Mouse (Mus musculus) hindbrain, embryonic 13.5 days (tissue): ENCODE results near the gene Vps53. TPM values are rescaled to one million over a fixed set of nuclear protein-coding genes. Genes with fewer than 3 reads are reported as not detected.

Source experiments
- ATAC-seq: fragments of 200-750 bp; cut with Nextera tagmentation; 2 replicates; pipeline ENCODE4 v1.8.0; 2017; ENCODE audit warnings: moderate TSS enrichment; ENCODE audit not compliant: low FRiP score
- H3K27ac ChIP-seq: fragments of 300-500 bp; sonication (generic); 2 replicates; pipeline ENCODE4 v1.5.1; 2015; ENCODE audit warnings: inconsistent platforms, mild to moderate bottlenecking, moderate library complexity
- H3K27me3 ChIP-seq: fragments of 300-500 bp; sonication (generic); 2 replicates; pipeline ENCODE4 v1.6.1; 2015; ENCODE audit warnings: mild to moderate bottlenecking, inconsistent platforms
- H3K36me3 ChIP-seq: fragments of 300-500 bp; sonication (generic); 2 replicates; pipeline ENCODE4 v1.6.1; 2015; ENCODE audit warnings: mild to moderate bottlenecking, inconsistent platforms
- H3K4me1 ChIP-seq: fragments of 300-500 bp; sonication (generic); replicated peaks from 2 replicates; pipeline ENCODE4 v1.6.1; 2015; ENCODE audit warnings: inconsistent platforms
- H3K4me2 ChIP-seq: fragments of 300-500 bp; sonication (generic); 2 replicates; pipeline ENCODE4 v1.6.1; 2015; ENCODE audit warnings: inconsistent platforms, mild to moderate bottlenecking, moderate library complexity
- H3K4me3 ChIP-seq: fragments of 300-500 bp; sonication (generic); 2 replicates; pipeline ENCODE4 v1.5.1; 2015; ENCODE audit warnings: mild to moderate bottlenecking, inconsistent platforms
- H3K9ac ChIP-seq: fragments of 300-500 bp; sonication (generic); 2 replicates; pipeline ENCODE4 v1.6.1; 2015; ENCODE audit warnings: mild to moderate bottlenecking, inconsistent platforms
- H3K9me3 ChIP-seq: fragments of 300-500 bp; sonication (generic); 2 replicates; pipeline ENCODE4 v1.6.1; 2016; ENCODE audit warnings: inconsistent platforms
- WGBS: fragments of 180-500 bp; shearing (Covaris S2); methylation state at CpG from one replicate; pipeline ENCODE4 v1.1.7; 2015; 5-methylcytosine and 5-hydroxymethylcytosine counted together
- polyA plus RNA-seq: library from polyadenylated mRNA; unstranded; fragments of >200 nt; fragmentation: Nextera tagmentation; extraction: Ambion mirVana; gene quantifications from 2 replicates; pipeline ENCODE4 v1.2.1, GENCODE M21; 2015

Vps53 gene
- polyA plus RNA-seq, 1 experiment from 2014 or later, result 67.2 TPM

GRCm38 (mm10) chr11:76064411-76064810, 115.0 kb downstream of the Vps53 start:
- Histone ChIP-seq H3K9me3 (no peaks in the 10 kb centered on the region), H3K4me2 (no peak overlapping the region), H3K27ac (no peak overlapping the region), H3K36me3 (peaks cover 57% of the 10 kb centered on the region), H3K4me3 (no peak overlapping the region), H3K27me3 (no peaks in the 10 kb centered on the region), H3K4me1 (peaks cover 5% of the 10 kb centered on the region; the same call in 1 of the 2 replicates), H3K9ac (no peak overlapping the region)
- WGBS, result 91% methylated on average over 7 of the region's 7 CpGs
- no peak for ATAC-seq

- no peak for ATAC-seq
- Histone ChIP-seq H3K27me3 (no peaks in the 10 kb centered on the region), H3K9me3 (no peaks in the 10 kb centered on the region), H3K4me1 (peaks cover 11% of the 10 kb centered on the region; the same call in 1 of the 2 replicates), H3K4me3 (no peak overlapping the region), H3K9ac (no peak overlapping the region), H3K36me3 (peaks cover 54% of the 10 kb centered on the region), H3K27ac (no peak overlapping the region), H3K4me2 (no peak overlapping the region)
- WGBS, result 93% methylated on average over 2 of the region's 2 CpGs
Measured at GRCm38 (mm10) chr11:76060906-76061305, 118.5 kb downstream of the Vps53 start.

- Histone ChIP-seq H3K36me3 (peaks cover 49% of the 10 kb centered on the region), H3K4me1 (peaks cover 11% of the 10 kb centered on the region; the same call in 1 of the 2 replicates), H3K4me2 (no peak overlapping the region), H3K4me3 (no peak overlapping the region), H3K27ac (no peak overlapping the region), H3K9me3 (no peaks in the 10 kb centered on the region), H3K9ac (no peak overlapping the region), H3K27me3 (no peaks in the 10 kb centered on the region)
- WGBS, result 83% methylated on average over 7 of the region's 7 CpGs
- ATAC-seq, result no peak
Measured at GRCm38 (mm10) chr11:76059971-76060370, 119.5 kb downstream of the Vps53 start.

GRCm38 (mm10) chr11:76056487-76056886, 123.0 kb downstream of the Vps53 start:
- ATAC-seq, result no peak
- H3K4me2 ChIP-seq, result no peak overlapping the region
- H3K9me3 ChIP-seq, result no peaks in the 10 kb centered on the region
- H3K27me3 ChIP-seq, result no peaks in the 10 kb centered on the region
- no peak overlapping the region for H3K4me3 ChIP-seq
- peaks cover 27% of the 10 kb centered on the region for H3K36me3 ChIP-seq
- no peak overlapping the region for H3K27ac ChIP-seq
- H3K4me1 ChIP-seq, result peaks cover 11% of the 10 kb centered on the region; the same call in 1 of the 2 replicates
- 22% methylated on average over 3 of the region's 3 CpGs for WGBS
- no peak overlapping the region for H3K9ac ChIP-seq

GRCm38 (mm10) chr11:76052496-76052895, 127.0 kb downstream of the Vps53 start:
- no peak overlapping the region for H3K4me2 ChIP-seq
- WGBS, result 89% methylated on average over 5 of the region's 5 CpGs

GRCm38 (mm10) chr11:76050967-76051512, 128.4 kb downstream of the Vps53 start:
- Histone ChIP-seq H3K4me1 (0 out of 2 replicates have a peak, but pooled peaks cover 3% of the 10 kb centered on the region), H3K4me2 (no peak overlapping the region), H3K9ac (no peak overlapping the region), H3K27ac (no peak overlapping the region), H3K4me3 (no peak overlapping the region), H3K36me3 (peaks cover 33% of the 10 kb centered on the region), H3K27me3 (no peaks in the 10 kb centered on the region), H3K9me3 (no peaks in the 10 kb centered on the region)
- ATAC-seq, result no peak
- WGBS, result 51% methylated on average over 5 of the region's 5 CpGs

More at GRCm38 (mm10) chr11:76052496-76052895, 127.0 kb downstream of the Vps53 start:
- Histone ChIP-seq H3K36me3 (peaks cover 25% of the 10 kb centered on the region), H3K27ac (no peak overlapping the region), H3K4me1 (0 out of 2 replicates have a peak, but pooled peaks cover 3% of the 10 kb centered on the region), H3K9me3 (no peaks in the 10 kb centered on the region), H3K4me3 (no peak overlapping the region), H3K27me3 (no peaks in the 10 kb centered on the region), H3K9ac (no peak overlapping the region)
- ATAC-seq, result no peak

GRCm38 (mm10) chr11:76050509-76050908, 128.9 kb downstream of the Vps53 start:
- H3K4me1 ChIP-seq, result 0 out of 2 replicates have a peak, but pooled peaks cover 3% of the 10 kb centered on the region
- no peak for ATAC-seq
- H3K36me3 ChIP-seq, result peaks cover 34% of the 10 kb centered on the region
- no peaks in the 10 kb centered on the region for H3K9me3 ChIP-seq
- H3K4me2 ChIP-seq, result no peak overlapping the region
- WGBS, result 36% methylated on average over 3 of the region's 3 CpGs
- no peaks in the 10 kb centered on the region for H3K27me3 ChIP-seq
- H3K9ac ChIP-seq, result no peak overlapping the region
- H3K27ac ChIP-seq, result no peak overlapping the region
- H3K4me3 ChIP-seq, result no peak overlapping the region

GRCm38 (mm10) chr11:76045367-76045766, 134.1 kb downstream of the Vps53 start:
- Histone ChIP-seq H3K4me2 (no peak overlapping the region), H3K4me1 (peaks cover 32% of the 10 kb centered on the region), H3K27ac (no peak overlapping the region), H3K9me3 (no peaks in the 10 kb centered on the region), H3K27me3 (no peaks in the 10 kb centered on the region), H3K36me3 (peaks cover 36% of the 10 kb centered on the region), H3K9ac (no peak overlapping the region), H3K4me3 (no peak overlapping the region)
- ATAC-seq, result no peak
- WGBS, result 82% methylated on average over 6 of the region's 6 CpGs

- WGBS, result 63% methylated on average over 6 of the region's 6 CpGs
- Histone ChIP-seq H3K9ac (no peak overlapping the region), H3K36me3 (peaks cover 36% of the 10 kb centered on the region), H3K4me3 (no peak overlapping the region), H3K4me1 (peaks cover 32% of the 10 kb centered on the region), H3K9me3 (no peaks in the 10 kb centered on the region), H3K27me3 (no peaks in the 10 kb centered on the region), H3K27ac (peak overlapping the region; percentile 30; the same call in 1 of the 2 replicates), H3K4me2 (no peak overlapping the region)
- ATAC-seq, result no peak
Measured at GRCm38 (mm10) chr11:76044468-76044867, 135.0 kb downstream of the Vps53 start.

- no peaks in the 10 kb centered on the region for H3K9me3 ChIP-seq
- no peak overlapping the region for H3K27ac ChIP-seq
- no peak overlapping the region for H3K4me2 ChIP-seq
- peaks cover 29% of the 10 kb centered on the region for H3K4me1 ChIP-seq
- no peaks in the 10 kb centered on the region for H3K27me3 ChIP-seq
- H3K4me3 ChIP-seq, result no peak overlapping the region
- WGBS, result 43% methylated on average over 5 of the region's 5 CpGs
- ATAC-seq, result no peak
- peaks cover 29% of the 10 kb centered on the region for H3K36me3 ChIP-seq
- 0 out of 2 replicates have a peak overlapping the region, but pooled peaks have one; percentile 39 for H3K9ac ChIP-seq
Measured at GRCm38 (mm10) chr11:76042882-76043281, 136.6 kb downstream of the Vps53 start.

GRCm38 (mm10) chr11:76042041-76042638, 137.3 kb downstream of the Vps53 start:
- H3K4me3 ChIP-seq, result no peak overlapping the region
- H3K4me2 ChIP-seq, result no peak overlapping the region
- H3K27me3 ChIP-seq, result no peaks in the 10 kb centered on the region
- H3K4me1 ChIP-seq, result peaks cover 29% of the 10 kb centered on the region
- 66% methylated on average over 10 of the region's 10 CpGs for WGBS
- H3K27ac ChIP-seq, result no peak overlapping the region
- H3K9ac ChIP-seq, result no peak overlapping the region
- ATAC-seq, result no peak
- H3K9me3 ChIP-seq, result no peaks in the 10 kb centered on the region
- peaks cover 25% of the 10 kb centered on the region for H3K36me3 ChIP-seq

- 83% methylated on average over 4 of the region's 4 CpGs for WGBS
Measured at GRCm38 (mm10) chr11:76040761-76041376, 138.6 kb downstream of the Vps53 start.

More at GRCm38 (mm10) chr11:76040761-76041376, 138.6 kb downstream of the Vps53 start:
- peaks cover 29% of the 10 kb centered on the region for H3K4me1 ChIP-seq
- H3K9me3 ChIP-seq, result no peaks in the 10 kb centered on the region
- no peak overlapping the region for H3K4me2 ChIP-seq
- H3K27me3 ChIP-seq, result no peaks in the 10 kb centered on the region
- no peak overlapping the region for H3K4me3 ChIP-seq
- H3K36me3 ChIP-seq, result peaks cover 13% of the 10 kb centered on the region
- no peak overlapping the region for H3K27ac ChIP-seq
- H3K9ac ChIP-seq, result no peak overlapping the region
- ATAC-seq, result no peak
